Mouse (Mus musculus) liver, adult 2 months (tissue): ENCODE data around the gene Olfr1371.

Experiments
- CTCF ChIP-seq: fragments of 200-500 bp; IDR thresholded peaks from 2 replicates; pipeline ENCODE4 v1.5.1; 2011; ENCODE audit warnings: low read depth, low read length, control low read depth
- POLR2A ChIP-seq: fragments of 200-500 bp; IDR thresholded peaks from 2 replicates; pipeline ENCODE4 v1.6.1; 2011; ENCODE audit warnings: low read length, control low read depth; ENCODE audit not compliant: insufficient read depth; ENCODE audit errors: extremely low read depth

DNA sequence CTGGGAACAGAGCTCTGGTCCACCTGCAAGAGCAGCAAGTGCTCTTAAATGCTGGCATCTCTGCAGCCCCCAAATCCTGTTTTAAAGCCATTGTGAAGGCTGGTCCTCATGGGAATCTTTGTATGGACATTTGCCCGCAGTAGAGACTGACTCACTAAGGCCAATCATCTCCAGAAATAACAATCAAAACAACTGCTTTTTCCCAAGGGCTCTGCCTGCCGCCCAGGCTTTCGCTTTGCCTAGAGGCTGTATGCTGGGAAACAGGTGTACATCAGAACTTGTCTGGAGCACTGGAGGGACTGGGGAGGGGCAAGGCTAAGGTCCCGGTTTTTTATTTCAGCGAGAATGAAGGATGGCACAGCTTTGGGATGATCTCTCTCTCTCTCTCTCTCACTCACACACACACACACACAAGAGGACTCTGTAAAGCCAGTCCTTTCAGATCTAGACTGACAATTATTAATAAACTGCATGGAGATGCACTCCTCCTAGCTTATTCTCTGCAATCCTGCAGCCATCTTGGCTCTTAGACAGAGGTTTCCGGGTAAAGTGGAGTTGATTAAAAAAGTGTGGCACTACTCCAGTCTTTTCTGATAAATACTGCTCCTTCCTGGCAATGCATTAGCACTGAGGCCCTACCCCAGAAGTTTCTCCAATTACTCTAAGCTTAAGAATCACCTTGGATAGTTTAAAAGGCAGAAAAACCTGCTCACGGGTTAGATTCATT is 15.1 kb upstream of the Olfr1371 start:
- TF ChIP-seq CTCF (no peak), POLR2A (no peak)
